Mouse (Mus musculus): ENCODE data around the gene Trub2. TPM values are rescaled to one million over a fixed set of nuclear protein-coding genes. Genes with fewer than 3 reads are reported as not detected.

The Trub2 gene
- total RNA-seq, 1 experiment from 2014 or later = 42.5 TPM

DNA sequence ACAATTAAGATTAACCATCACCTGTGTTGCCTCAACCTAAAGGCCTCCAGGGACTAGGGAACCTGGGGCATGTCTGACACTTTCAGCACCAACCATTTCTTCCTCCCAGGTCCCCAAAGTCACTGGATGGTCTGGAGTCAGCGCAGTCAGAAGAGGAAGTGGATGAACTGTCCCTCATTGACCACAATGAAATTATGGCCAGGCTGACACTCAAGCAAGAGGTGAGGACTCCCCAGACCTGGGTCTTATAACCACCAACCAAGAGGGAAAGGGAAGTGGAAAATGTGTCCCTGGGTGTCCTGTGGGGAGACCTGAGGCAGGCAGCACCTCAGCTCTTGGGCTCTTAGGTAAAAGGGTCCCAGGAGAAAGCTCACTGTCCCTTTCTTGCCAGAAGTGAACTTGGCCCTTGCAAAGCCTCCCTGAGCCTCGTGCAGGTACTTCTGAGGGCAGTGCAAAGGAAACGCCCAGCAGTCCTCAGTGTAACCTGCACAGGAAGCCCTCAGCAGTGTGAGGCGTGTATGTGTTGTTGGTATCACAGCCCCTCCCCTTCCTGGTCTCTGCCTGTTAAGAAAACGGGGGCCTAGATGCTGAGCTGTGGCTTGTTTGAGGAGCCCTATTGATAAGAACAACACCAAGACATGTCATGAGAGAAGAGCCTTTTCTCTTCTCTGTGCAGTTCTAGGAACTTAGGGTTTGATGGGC lies 63.5 kb downstream of the Trub2 start:
- DNase-seq = no peak

DNA sequence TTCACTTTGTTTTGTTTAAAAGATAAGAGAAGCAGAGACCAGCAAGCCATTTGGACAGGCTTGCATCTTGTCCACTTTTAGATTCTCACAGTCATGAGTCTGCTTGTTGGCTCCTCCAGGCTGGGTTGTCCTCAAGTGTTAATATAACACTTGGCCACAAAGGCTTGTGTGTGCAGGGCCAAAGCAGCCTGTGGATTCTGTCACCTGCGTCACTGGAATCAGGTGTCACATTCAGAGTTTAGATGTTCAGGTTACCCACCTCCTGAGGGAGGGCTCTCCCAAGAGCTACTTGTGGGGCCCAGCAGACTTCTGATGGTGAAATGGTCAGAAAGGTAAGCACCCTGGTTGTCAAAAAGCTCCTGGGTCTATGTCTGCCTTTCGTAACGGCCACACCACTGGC lies 65.2 kb downstream of the Trub2 start:
- no peak for DNase-seq

DNA sequence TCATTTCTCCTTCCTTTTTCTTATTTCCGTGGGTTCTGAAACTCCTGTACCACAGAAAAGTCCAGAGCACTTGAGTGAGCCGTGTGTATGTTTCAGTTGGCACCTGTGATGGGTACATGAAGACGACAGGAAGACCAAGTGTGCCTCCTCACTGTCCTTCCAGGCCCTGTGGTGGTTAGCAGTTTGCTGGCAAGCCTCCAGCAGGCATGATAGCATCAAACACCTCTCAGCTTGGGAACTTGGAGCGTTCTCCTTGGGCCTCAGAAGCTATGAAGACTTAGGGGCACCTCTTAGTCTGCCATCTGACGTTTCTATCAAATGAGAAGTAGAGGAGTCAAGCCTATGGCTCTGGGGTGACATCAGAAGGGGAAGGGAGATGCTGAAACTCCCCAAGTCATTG lies 69.7 kb downstream of the Trub2 start:
- no peak for DNase-seq

DNA sequence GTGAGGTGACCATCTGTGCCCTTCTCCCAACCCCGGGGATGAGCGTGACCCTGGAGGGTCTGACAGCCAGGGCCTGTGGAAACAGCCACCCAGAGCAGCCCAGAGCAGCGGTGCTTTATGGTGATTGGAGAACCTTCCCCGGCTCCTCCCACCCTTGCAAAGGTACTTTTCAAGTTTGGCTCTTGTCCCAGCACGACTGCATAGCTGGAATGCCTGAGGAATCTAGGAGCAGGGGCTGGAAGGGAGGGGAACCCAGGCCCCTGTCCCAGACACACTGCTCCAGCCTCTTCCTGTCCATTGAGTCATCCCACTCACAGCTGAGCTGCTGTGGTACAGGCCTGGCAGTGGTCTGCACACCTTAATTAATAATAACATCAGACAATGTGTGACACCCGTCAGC lies 71.6 kb downstream of the Trub2 start:
- no peak for DNase-seq

DNA sequence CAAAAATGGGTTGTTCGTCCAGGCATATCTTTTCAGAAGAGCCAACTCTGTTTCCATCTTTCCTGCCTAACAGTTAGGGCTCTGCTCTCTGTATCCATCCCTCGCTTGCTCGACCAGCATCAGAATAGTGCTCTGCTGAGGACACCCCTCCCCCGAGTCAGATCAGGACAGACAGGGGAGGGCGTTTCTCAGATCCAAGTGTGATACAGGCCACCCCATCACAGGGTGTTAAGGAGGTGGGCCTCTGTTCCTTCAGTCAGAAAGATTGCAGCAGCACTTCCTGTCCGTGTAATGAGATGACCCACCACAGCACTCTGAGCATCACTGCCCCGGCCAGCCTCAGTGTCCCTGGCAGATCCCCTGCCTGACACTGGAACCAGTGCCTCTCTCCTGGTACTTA lies 72.2 kb downstream of the Trub2 start:
- no peak for DNase-seq

DNA sequence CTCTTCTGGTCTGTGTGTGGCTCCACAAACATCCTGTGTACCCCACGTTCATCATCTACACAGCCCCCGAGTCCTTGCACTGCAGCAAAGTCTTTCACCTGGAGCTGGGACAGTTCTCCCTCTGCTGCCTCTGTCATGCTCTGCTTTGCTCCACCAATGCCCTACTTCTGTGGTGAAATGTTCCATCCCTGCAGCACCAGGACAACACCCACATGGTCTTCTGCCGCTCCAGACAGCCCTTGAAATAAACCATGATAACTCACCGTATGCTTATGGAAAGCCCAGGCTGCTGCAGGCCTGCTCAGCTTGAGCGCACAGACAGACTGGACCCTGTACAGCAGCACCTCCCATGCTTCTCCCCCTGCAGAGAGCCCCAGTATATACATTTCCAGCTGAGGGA lies 74.2 kb downstream of the Trub2 start:
- DNase-seq = no peak

DNA sequence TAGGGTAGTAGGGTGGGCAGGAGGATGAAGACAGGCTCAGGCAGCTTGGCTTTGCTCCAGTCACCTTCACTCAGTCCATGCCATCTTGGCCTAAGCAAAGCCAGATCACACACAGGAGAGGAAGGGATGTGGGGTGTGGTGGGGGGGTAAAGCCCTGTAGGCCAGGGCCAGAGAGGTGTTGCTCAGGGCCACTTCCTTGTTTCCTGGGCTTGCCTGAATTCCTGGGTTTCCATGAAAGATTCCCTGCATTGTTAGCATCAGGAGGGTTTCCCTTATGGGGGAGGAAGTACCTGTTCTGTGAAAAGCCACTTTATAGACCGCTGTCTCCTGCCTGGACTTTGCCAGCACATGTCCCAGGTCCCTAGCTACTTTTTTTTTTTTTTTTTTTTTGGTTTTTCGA lies 74.8 kb downstream of the Trub2 start:
- DNase-seq = no peak

DNA sequence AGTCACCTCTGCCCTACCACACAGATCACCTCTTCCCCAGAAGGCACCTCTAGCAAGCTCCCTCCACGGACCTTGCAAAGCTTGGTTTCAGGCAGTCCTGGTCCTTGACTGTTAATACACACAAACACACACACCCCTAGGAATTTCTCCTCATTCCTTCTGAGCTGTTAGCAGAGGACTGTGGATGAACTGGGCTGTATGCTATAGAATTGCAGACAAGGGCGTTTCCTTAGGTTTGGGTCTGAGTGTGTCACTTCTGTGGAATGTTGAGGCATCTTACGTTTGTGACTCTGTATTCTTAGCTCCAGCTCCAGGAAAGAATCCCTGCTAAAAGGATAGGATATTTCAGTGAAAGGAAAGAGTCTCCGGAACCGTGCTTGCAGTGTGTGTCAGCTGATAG lies 76.4 kb downstream of the Trub2 start:
- no peak for DNase-seq

Other genes with a start within 250 kb of the Trub2 start
- gene Rapgef1, start 168.8 kb downstream of the Trub2 start, total RNA-seq (2021) = 47.5 and 49.5 TPM in 2 replicates
- gene Gm13420, start 36.8 kb downstream of the Trub2 start, total RNA-seq (2021) = not detected in 2 replicates
- not detected in 2 replicates for gene Gm13547, start 29.2 kb downstream of the Trub2 start, total RNA-seq (2021)
- gene Coq4, start 1.0 kb downstream of the Trub2 start, total RNA-seq (2021) = 19.7 and 23.0 TPM in 2 replicates
- gene Slc27a4, start 14.1 kb upstream of the Trub2 start, total RNA-seq (2021) = 40.9 and 42.2 TPM in 2 replicates
- 27.4 and 39.2 TPM in 2 replicates for gene Urm1, start 31.6 kb upstream of the Trub2 start, total RNA-seq (2021)
- gene Cercam, start 80.7 kb upstream of the Trub2 start, total RNA-seq (2021) = 11.3 and 11.6 TPM in 2 replicates
- gene Odf2, start 100.7 kb upstream of the Trub2 start, total RNA-seq (2021) = 51.0 and 66.3 TPM in 2 replicates
- gene Gle1, start 146.9 kb upstream of the Trub2 start, total RNA-seq (2021) = 39.1 and 41.9 TPM in 2 replicates
- 206 and 225 TPM in 2 replicates for gene Sptan1, start 177.1 kb upstream of the Trub2 start, total RNA-seq (2021)

Measured in adrenal gland, postnatal 25 days (tissue).